Mouse (Mus musculus) lung, embryonic 14.5 days (tissue): ENCODE results near the gene Fbxo28. TPM values are rescaled to one million over a fixed set of nuclear protein-coding genes. Genes with fewer than 3 reads are reported as not detected.
A peak's percentile ranks its signal among the peaks of the same experiment; 100 is the strongest.

Source experiments
- ATAC-seq: fragments of 200-750 bp; cut with Nextera tagmentation; 2 replicates; pipeline ENCODE4 v1.8.0; 2017; ENCODE audit warnings: mild to moderate bottlenecking, moderate TSS enrichment, moderate library complexity; ENCODE audit not compliant: insufficient read depth
- DNase-seq: peaks from one replicate; pipeline ENCODE4 v3.0.0-alpha.2; 2015
- H3K27ac ChIP-seq: fragments of 300-500 bp; sonication (generic); 2 replicates; pipeline ENCODE4 v1.5.1; 2014; ENCODE audit warnings: low read depth, mild to moderate bottlenecking, moderate library complexity
- H3K27me3 ChIP-seq: fragments of 300-500 bp; sonication (generic); 2 replicates; pipeline ENCODE4 v1.6.1; 2014; ENCODE audit warnings: low read length, control low read depth; ENCODE audit not compliant: insufficient read depth
- H3K36me3 ChIP-seq: fragments of 300-500 bp; sonication (generic); 2 replicates; pipeline ENCODE4 v1.6.1; 2014; ENCODE audit warnings: control low read depth; ENCODE audit not compliant: insufficient read depth
- H3K4me1 ChIP-seq: fragments of 300-500 bp; sonication (generic); 2 replicates; pipeline ENCODE4 v1.6.1; 2014; ENCODE audit warnings: antibody characterized with exemption, control low read depth; ENCODE audit not compliant: insufficient read depth
- H3K4me2 ChIP-seq: fragments of 300-500 bp; sonication (generic); 2 replicates; pipeline ENCODE4 v1.6.1; 2014; ENCODE audit warnings: mild to moderate bottlenecking
- H3K4me3 ChIP-seq: fragments of 300-500 bp; sonication (generic); 2 replicates; pipeline ENCODE4 v1.5.1; 2014; ENCODE audit warnings: low read depth, low read length
- H3K9ac ChIP-seq: fragments of 300-500 bp; sonication (generic); 2 replicates; pipeline ENCODE4 v1.6.1; 2014
- H3K9me3 ChIP-seq: fragments of 300-500 bp; sonication (generic); 2 replicates; pipeline ENCODE4 v1.6.1; 2016; ENCODE audit warnings: low read depth, low read length, control low read depth
- CTCF ChIP-seq: IDR thresholded peaks from 2 replicates; pipeline ENCODE4 v1.5.1; 2016; ENCODE audit warnings: antibody characterized with exemption, low read depth
- WGBS: fragments of 180-500 bp; shearing (Covaris S2); extraction: QIAGEN DNeasy Blood & Tissue Kit; methylation state at CpG from one replicate; pipeline ENCODE4 v1.1.7; 2014; 5-methylcytosine and 5-hydroxymethylcytosine counted together
- polyA plus RNA-seq: library from polyadenylated mRNA; unstranded; fragments of >200 nt; fragmentation: Nextera tagmentation; extraction: Ambion mirVana; gene quantifications from 2 replicates; pipeline ENCODE4 v1.2.1, GENCODE M21; 2014

Gene Fbxo28
- polyA plus RNA-seq, 1 experiment from 2014 or later: 23.1 TPM

DNA sequence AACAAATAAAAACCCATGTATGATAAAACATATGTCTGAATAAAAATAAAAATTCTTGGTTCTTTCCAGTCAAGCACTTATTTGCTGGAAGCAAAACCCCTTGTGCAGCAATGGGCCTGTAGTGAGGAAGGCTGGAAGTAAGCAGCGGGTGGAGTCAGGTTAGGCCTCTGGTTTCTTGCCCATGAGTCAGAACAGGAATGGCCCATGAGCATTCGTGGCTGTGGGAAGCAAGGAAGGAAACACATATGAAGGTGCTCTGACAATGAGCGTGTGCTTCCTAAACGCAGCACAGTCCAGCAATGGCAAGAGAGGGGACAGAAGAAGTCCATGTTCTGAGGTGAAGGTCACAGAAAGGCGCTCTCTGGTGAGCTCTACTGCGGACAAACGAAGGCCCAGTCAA lies 16.9 kb downstream of the Fbxo28 start:
- DNase-seq (no peak), ATAC-seq (no peak)
- Histone ChIP-seq H3K27ac (no peak overlapping the region), H3K4me3 (no peak overlapping the region), H3K36me3 (peaks cover 88% of the 10 kb centered on the region), H3K9ac (no peak overlapping the region), H3K4me1 (no peaks in the 10 kb centered on the region), H3K9me3 (no peaks in the 10 kb centered on the region), H3K27me3 (no peaks in the 10 kb centered on the region), H3K4me2 (no peak overlapping the region)
- TF ChIP-seq CTCF: no peak
- 90% methylated on average over 7 of the region's 7 CpGs for WGBS

DNA sequence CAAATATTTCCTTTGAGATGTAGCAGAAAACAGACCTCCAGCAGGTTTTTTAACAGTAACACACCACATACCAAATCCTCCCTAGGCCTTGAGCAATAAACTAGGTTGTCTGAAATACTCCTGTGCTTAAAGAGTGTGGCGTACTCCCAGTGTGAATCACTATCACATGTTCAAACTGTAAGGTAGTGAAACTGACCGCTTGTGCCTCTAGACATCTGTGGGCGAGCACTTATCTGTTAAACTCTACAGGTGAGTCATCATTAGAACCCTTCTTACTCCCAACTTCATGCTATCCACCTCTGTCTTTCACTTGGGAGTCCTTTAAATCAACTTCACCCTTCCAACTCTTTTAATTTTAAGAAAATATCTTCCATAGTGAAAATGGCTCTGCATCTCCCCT lies 18.3 kb downstream of the Fbxo28 start:
- peaks cover 89% of the 10 kb centered on the region for H3K36me3 ChIP-seq
- TF ChIP-seq CTCF: no peak
- DNase-seq: no peak

DNA sequence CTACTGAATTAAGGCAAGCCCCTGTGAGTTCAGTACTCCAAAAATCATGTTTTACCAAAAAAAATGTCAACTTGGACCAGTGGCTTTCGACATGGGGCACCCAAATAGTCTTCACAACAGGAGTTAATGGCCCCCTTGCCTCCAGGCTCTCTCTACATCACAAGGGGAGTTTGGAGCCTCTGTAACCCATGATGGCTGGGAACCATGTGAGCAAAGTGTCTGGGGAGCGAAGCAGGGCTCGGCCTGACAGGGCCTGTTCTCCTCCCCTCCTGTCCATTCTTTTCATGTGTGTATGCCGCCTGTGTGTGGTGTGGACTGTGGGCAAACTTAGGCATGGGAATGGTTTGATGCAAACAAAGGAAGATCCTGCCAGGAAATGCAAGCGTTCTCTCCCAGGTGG lies 27.2 kb downstream of the Fbxo28 start:
- Histone ChIP-seq H3K27me3 (no peaks in the 10 kb centered on the region), H3K36me3 (peaks cover 54% of the 10 kb centered on the region), H3K27ac (no peak overlapping the region), H3K9me3 (no peaks in the 10 kb centered on the region), H3K4me1 (no peaks in the 10 kb centered on the region), H3K4me2 (no peak overlapping the region), H3K9ac (no peak overlapping the region), H3K4me3 (no peak overlapping the region)
- ATAC-seq (no peak), DNase-seq (no peak)
- WGBS: 93% methylated on average over 5 of the region's 5 CpGs
- no peak for TF ChIP-seq CTCF

More for the DNA sequence above, 18.3 kb downstream of the Fbxo28 start:
- H3K27ac ChIP-seq: no peak overlapping the region
- H3K9me3 ChIP-seq: no peaks in the 10 kb centered on the region
- no peaks in the 10 kb centered on the region for H3K4me1 ChIP-seq
- H3K4me2 ChIP-seq: no peak overlapping the region
- ATAC-seq: no peak
- H3K4me3 ChIP-seq: no peak overlapping the region
- no peak overlapping the region for H3K9ac ChIP-seq
- H3K27me3 ChIP-seq: no peaks in the 10 kb centered on the region
- 96% methylated on average over 3 of the region's 3 CpGs for WGBS

DNA sequence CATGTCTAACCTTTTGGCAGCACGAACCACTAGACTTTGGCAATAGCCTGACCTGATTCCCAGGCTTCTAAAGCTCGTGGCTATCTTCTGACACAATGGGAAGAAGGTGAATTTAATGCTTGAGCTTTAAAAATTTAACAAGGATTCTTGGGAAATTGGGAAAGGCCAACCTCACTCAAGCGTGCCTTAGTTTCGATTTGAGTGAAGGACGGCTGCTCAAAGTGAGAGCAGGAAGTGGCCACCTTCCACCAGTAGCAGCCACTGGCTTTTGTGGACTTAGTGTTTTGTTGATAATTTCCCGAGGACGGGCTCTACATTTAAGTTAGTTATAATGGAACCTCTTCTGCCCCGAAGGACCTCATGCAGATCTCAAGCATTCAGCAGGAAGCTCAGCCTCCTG lies 28.2 kb downstream of the Fbxo28 start:
- WGBS: 88% methylated on average over 8 of the region's 8 CpGs
- H3K4me2 ChIP-seq: no peak overlapping the region

DNA sequence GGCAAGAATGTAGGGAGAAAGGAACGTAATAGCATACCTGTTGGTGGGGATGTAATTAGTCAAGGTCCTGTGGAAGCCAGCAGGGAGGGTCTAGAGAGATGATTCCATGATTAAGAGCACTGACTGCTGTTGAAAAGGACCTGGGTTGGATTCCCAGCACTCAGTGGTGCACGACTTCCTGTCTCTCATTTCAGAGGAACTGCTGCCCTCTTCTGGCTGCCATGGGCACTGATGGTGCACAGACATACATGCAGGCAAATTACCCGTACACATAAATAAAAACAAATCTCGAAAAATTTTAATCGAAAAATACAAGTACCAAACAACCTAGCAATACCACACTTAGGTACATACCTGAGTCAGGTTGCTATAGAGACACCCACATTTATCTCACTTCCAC lies 30.1 kb downstream of the Fbxo28 start:
- WGBS: 94% methylated on average over 5 of the region's 5 CpGs
- Histone ChIP-seq H3K27me3 (no peaks in the 10 kb centered on the region), H3K27ac (no peak overlapping the region), H3K4me2 (no peak overlapping the region), H3K4me1 (no peaks in the 10 kb centered on the region), H3K9ac (no peak overlapping the region), H3K36me3 (peaks cover 28% of the 10 kb centered on the region), H3K4me3 (no peak overlapping the region), H3K9me3 (no peaks in the 10 kb centered on the region)
- DNase-seq: no peak
- no peak for ATAC-seq
- peak; percentile 33; the same call in 1 of the 2 replicates for TF ChIP-seq CTCF

More for the DNA sequence above, 28.2 kb downstream of the Fbxo28 start:
- no peak overlapping the region for H3K4me3 ChIP-seq
- no peak for DNase-seq
- H3K36me3 ChIP-seq: peaks cover 45% of the 10 kb centered on the region
- H3K4me1 ChIP-seq: no peaks in the 10 kb centered on the region
- ATAC-seq: no peak
- no peak overlapping the region for H3K27ac ChIP-seq
- no peak for TF ChIP-seq CTCF
- no peaks in the 10 kb centered on the region for H3K9me3 ChIP-seq
- H3K9ac ChIP-seq: no peak overlapping the region
- no peaks in the 10 kb centered on the region for H3K27me3 ChIP-seq

DNA sequence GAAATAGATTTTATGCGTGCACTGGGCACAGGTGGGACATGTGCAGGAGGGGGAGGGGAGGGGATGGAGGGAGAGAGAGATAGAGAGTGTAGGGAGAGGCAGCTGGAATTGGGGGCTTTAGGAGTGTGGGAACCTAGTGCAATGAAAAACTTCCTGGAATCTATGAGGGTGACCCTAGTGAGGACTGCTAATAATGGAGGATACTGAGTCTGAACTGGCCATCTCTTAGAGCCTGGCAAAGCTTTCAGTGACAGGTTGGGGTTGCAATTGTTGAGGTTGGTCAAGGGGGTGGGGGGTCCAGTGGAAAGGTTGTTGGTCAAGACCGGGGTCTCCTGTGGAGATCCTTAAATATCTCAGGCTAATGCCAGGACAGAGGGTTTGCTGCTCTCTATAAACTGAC lies 31.1 kb downstream of the Fbxo28 start:
- Histone ChIP-seq H3K9me3 (no peaks in the 10 kb centered on the region), H3K4me1 (no peaks in the 10 kb centered on the region), H3K9ac (no peak overlapping the region), H3K27me3 (no peaks in the 10 kb centered on the region), H3K36me3 (peaks cover 18% of the 10 kb centered on the region), H3K4me3 (no peak overlapping the region), H3K4me2 (no peak overlapping the region), H3K27ac (no peak overlapping the region)
- ATAC-seq: no peak
- no peak for DNase-seq
- WGBS: 81% methylated on average over 2 of the region's 2 CpGs
- no peak for TF ChIP-seq CTCF

DNA sequence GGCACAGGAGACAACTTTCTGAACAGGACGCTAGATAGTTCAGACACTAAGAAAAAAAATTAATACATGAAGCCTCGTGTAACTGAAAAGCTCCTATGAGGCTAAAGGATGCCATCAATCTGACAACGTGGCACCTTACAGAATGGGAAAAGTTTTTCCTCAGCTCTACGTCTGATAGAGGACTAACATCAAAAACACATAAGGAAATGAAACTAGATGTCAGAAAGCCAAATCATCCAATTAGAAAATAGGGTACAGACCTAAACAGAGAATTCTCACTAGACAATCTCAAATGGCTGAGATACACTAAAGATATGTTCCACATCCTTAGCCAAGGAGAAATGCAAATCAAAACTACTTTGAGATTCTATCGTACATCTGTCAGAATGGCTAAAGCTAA lies 32.0 kb downstream of the Fbxo28 start:
- 71% methylated on average over 5 of the region's 5 CpGs for WGBS
- peaks cover 9% of the 10 kb centered on the region for H3K36me3 ChIP-seq
- H3K9me3 ChIP-seq: no peaks in the 10 kb centered on the region
- H3K9ac ChIP-seq: no peak overlapping the region
- H3K27me3 ChIP-seq: no peaks in the 10 kb centered on the region
- no peak for DNase-seq
- no peak overlapping the region for H3K4me3 ChIP-seq
- H3K27ac ChIP-seq: no peak overlapping the region
- no peak overlapping the region for H3K4me2 ChIP-seq
- no peak for ATAC-seq
- TF ChIP-seq CTCF: no peak
- H3K4me1 ChIP-seq: no peaks in the 10 kb centered on the region

DNA sequence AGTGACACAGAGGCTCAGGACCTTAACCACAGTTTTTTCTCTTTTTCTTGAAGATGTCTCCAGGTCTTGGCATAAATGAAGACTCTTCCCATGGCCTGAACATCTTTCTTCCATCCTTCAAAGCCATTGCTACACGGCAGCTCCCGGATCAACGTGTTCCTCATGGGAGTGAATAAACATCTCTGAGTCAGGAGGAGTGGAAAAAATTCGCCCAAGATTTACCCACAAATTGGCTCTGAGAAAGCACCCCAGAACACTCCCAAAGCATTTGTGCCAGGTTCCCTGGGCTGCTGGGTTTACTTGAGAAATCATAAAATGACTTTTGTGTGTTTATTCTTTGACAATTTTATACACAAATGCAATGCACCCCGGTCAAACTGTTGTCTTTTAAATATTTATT lies 38.5 kb downstream of the Fbxo28 start:
- no peaks in the 10 kb centered on the region for H3K9me3 ChIP-seq
- no peaks in the 10 kb centered on the region for H3K4me1 ChIP-seq
- ATAC-seq: no peak
- TF ChIP-seq CTCF: no peak
- H3K9ac ChIP-seq: no peak overlapping the region
- 85% methylated on average over 5 of the region's 5 CpGs for WGBS
- no peak overlapping the region for H3K4me2 ChIP-seq
- H3K4me3 ChIP-seq: no peak overlapping the region
- H3K27me3 ChIP-seq: no peaks in the 10 kb centered on the region
- DNase-seq: no peak
- H3K27ac ChIP-seq: no peak overlapping the region
- no peaks in the 10 kb centered on the region for H3K36me3 ChIP-seq
